Mouse (Mus musculus) limb, embryonic 11.5 days (tissue): ENCODE measurements around the gene Cby3. TPM values are rescaled to one million over a fixed set of nuclear protein-coding genes. Genes with fewer than 3 reads are reported as not detected.

Source experiments
- ATAC-seq: fragments of 200-750 bp; cut with Nextera tagmentation; 2 replicates; pipeline ENCODE4 v1.8.0; 2017; ENCODE audit warnings: low read depth; ENCODE audit not compliant: insufficient number of reproducible peaks, low FRiP score, low TSS enrichment
- DNase-seq: peaks from one replicate; pipeline ENCODE4 v3.0.0-alpha.2; 2015; ENCODE audit warnings: low spot score
- H3K27ac ChIP-seq: fragments of 300-500 bp; sonication (generic); replicated peaks from 2 replicates; pipeline ENCODE4 v1.5.1; 2014; ENCODE audit warnings: low read depth, mild to moderate bottlenecking, low read length
- H3K27me3 ChIP-seq: fragments of 300-500 bp; sonication (generic); 2 replicates; pipeline ENCODE4 v1.6.1; 2014; ENCODE audit warnings: mild to moderate bottlenecking, low read length, mixed read lengths; ENCODE audit not compliant: control insufficient read depth, insufficient read depth
- H3K36me3 ChIP-seq: fragments of 300-500 bp; sonication (generic); 2 replicates; pipeline ENCODE4 v1.6.1; 2014; ENCODE audit warnings: mild to moderate bottlenecking, low read length, moderate library complexity, mixed read lengths; ENCODE audit not compliant: control insufficient read depth, insufficient read depth
- H3K4me1 ChIP-seq: fragments of 300-500 bp; sonication (generic); 2 replicates; pipeline ENCODE4 v1.6.1; 2014; ENCODE audit warnings: low read length, mixed read lengths; ENCODE audit not compliant: control insufficient read depth, insufficient read depth
- H3K4me2 ChIP-seq: fragments of 300-500 bp; sonication (generic); 2 replicates; pipeline ENCODE4 v1.6.1; 2014; ENCODE audit warnings: low read depth, mild to moderate bottlenecking, moderate library complexity; ENCODE audit not compliant: severe bottlenecking
- H3K4me3 ChIP-seq: fragments of 300-500 bp; sonication (generic); 2 replicates; pipeline ENCODE4 v1.5.1; 2014; ENCODE audit warnings: low read depth, low read length
- H3K9ac ChIP-seq: fragments of 300-500 bp; sonication (generic); 2 replicates; pipeline ENCODE4 v1.6.1; 2014; ENCODE audit warnings: mild to moderate bottlenecking, low read length
- H3K9me3 ChIP-seq: fragments of 300-500 bp; sonication (generic); 2 replicates; pipeline ENCODE4 v1.6.1; 2016; ENCODE audit warnings: low read length; ENCODE audit not compliant: control insufficient read depth
- whole genome bisulfite sequencing: fragments of 180-500 bp; shearing (Covaris S2); extraction: QIAGEN DNeasy Blood & Tissue Kit; methylation state at CpG from one replicate; pipeline ENCODE4 v1.1.7; 2014; 5-methylcytosine and 5-hydroxymethylcytosine counted together
- polyA plus RNA-seq: library from polyadenylated mRNA; unstranded; fragments of >200 nt; fragmentation: Nextera tagmentation; extraction: Ambion mirVana; gene quantifications from 2 replicates; pipeline ENCODE4 v1.2.1, GENCODE M21; 2014

The Cby3 gene
- polyA plus RNA-seq, 1 experiment from 2014 or later = not detected

DNA sequence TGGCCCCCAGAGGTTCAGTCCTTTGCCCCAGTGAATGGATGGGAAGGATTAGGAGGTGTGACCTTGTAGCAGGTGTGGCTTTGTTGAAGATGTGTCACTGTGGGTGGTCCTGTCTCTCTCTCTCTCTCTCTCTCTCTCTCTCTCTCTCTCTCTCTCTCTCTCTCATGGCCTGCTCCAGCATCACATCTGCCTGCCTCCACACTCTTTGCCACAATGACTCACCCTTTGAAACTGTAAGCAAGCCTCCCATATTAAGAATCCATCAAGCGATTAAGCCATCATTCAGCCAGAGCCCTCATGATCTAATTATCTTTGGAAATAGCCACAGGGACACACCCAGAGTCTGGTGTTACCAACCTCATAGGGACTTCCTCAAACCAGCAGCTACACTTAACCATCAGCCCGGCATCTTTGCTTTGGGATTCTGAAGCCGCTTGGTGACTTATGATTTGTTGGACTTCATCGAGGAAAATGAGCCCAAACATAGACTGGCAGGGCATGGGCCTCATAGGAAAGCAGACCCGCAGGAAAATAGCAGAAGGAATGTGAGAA lies 15.2 kb downstream of the Cby3 start:
- ATAC-seq = no peak
- H3K9ac ChIP-seq = no peak overlapping the region
- no peaks in the 10 kb centered on the region for H3K27me3 ChIP-seq
- no peaks in the 10 kb centered on the region for H3K4me1 ChIP-seq
- H3K9me3 ChIP-seq = no peaks in the 10 kb centered on the region
- no peak overlapping the region for H3K4me2 ChIP-seq
- no peak for DNase-seq
- H3K4me3 ChIP-seq = no peak overlapping the region
- H3K36me3 ChIP-seq = no peaks in the 10 kb centered on the region
- no peak overlapping the region for H3K27ac ChIP-seq
- 92% methylated on average over 5 of the region's 5 CpGs for WGBS

DNA sequence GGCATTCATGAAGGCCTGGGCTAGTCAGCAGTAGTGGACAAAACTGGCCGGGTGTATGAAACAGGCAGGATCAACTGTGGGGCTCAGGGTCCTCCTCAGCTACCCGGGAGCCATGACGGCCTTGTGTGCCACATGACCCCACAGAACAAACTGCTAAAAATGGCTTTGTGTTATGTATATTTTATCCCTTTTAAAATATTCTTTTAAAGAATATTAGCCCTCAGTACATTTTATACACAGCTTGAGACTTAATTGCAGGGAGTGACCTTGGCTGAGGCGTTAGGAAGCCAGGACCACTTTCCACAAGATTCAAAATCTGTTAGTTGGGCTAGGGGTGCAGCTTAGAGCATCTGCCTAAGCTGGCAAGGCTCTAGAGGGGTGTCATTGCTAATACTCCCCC lies 16.7 kb downstream of the Cby3 start:
- Histone ChIP-seq H3K4me3 (no peak overlapping the region), H3K9me3 (no peaks in the 10 kb centered on the region), H3K9ac (no peak overlapping the region), H3K4me2 (no peak overlapping the region; the same call in 1 of the 2 replicates), H3K27me3 (no peaks in the 10 kb centered on the region), H3K4me1 (no peaks in the 10 kb centered on the region), H3K27ac (no peak overlapping the region), H3K36me3 (no peaks in the 10 kb centered on the region)
- DNase-seq (no peak), ATAC-seq (no peak)
- 67% methylated on average over 4 of the region's 4 CpGs for WGBS

DNA sequence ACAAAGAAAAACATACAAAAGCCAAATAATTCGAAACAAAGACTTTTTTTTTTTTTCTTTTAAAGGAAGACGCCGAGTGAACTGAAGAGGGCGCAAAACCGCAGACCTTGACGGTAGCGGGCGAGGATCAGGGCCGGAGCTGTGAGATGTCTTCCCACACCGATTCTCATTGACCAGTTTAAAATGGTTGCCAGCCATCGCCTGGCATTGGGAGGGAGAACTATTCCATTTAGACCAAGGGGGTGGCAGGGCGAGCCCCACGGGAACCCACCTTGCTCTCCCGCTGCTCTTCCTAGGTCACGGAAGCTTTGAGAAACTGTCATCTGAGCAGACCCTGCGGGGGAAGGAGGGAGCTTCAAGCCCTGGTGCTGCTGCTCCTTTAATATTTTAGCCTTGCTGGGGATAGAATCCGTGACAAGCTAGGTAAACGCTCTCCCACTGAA lies 17.2 kb downstream of the Cby3 start:
- Histone ChIP-seq H3K4me3 (peak overlapping the region; percentile 18; the same call in 1 of the 2 replicates), H3K4me1 (peaks cover 4% of the 10 kb centered on the region; the same call in 1 of the 2 replicates), H3K27me3 (no peaks in the 10 kb centered on the region), H3K27ac (no peak overlapping the region), H3K36me3 (no peaks in the 10 kb centered on the region), H3K4me2 (peak overlapping the region; percentile 60), H3K9me3 (no peaks in the 10 kb centered on the region), H3K9ac (peak overlapping the region; percentile 55)
- DNase-seq (peak; percentile 81), ATAC-seq (no peak)
- WGBS = 2% methylated on average over 18 of the region's 18 CpGs

GRCm38 (mm10) chr11:50371911-50372310 lies 17.6 kb downstream of the Cby3 start:
- no peak overlapping the region for H3K27ac ChIP-seq
- H3K27me3 ChIP-seq = no peaks in the 10 kb centered on the region
- no peak for DNase-seq
- H3K9ac ChIP-seq = no peak overlapping the region
- 98% methylated on average over 1 of the region's 1 CpGs for WGBS
- no peak for ATAC-seq
- H3K4me2 ChIP-seq = no peak overlapping the region; the same call in 1 of the 2 replicates
- H3K9me3 ChIP-seq = no peaks in the 10 kb centered on the region
- no peaks in the 10 kb centered on the region for H3K36me3 ChIP-seq
- no peak overlapping the region for H3K4me3 ChIP-seq
- H3K4me1 ChIP-seq = peaks cover 4% of the 10 kb centered on the region; the same call in 1 of the 2 replicates

DNA sequence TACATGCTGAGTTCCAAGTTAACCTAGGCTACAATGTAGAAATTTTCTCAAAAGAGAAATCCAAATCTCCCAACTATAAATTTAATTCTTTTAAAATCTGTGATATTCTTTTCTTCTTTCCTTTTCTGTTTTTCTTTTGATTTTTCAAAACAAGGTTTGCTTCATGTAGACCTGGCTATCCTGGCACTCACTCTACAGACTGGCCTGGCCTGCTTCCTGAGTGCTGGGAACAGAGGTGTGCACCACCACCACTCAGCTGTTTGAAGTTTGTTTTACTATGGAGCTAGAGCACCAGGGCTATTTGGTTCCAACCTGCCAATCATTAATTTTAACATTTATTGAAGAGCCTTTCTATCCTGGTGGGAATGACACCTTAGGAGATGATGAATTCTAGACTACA lies 18.8 kb downstream of the Cby3 start:
- H3K4me3 ChIP-seq = no peak overlapping the region
- no peaks in the 10 kb centered on the region for H3K36me3 ChIP-seq
- no peak overlapping the region for H3K4me2 ChIP-seq
- DNase-seq (no peak), ATAC-seq (no peak)
- H3K9me3 ChIP-seq = no peaks in the 10 kb centered on the region
- H3K27me3 ChIP-seq = no peaks in the 10 kb centered on the region
- no peak overlapping the region for H3K27ac ChIP-seq
- H3K9ac ChIP-seq = no peak overlapping the region
- H3K4me1 ChIP-seq = peaks cover 4% of the 10 kb centered on the region; the same call in 1 of the 2 replicates

GRCm38 (mm10) chr11:50373621-50374020 lies 19.4 kb downstream of the Cby3 start:
- WGBS = 74% methylated on average over 1 of the region's 1 CpGs
- Histone ChIP-seq H3K36me3 (no peaks in the 10 kb centered on the region), H3K9ac (no peak overlapping the region), H3K27me3 (no peaks in the 10 kb centered on the region), H3K27ac (no peak overlapping the region), H3K9me3 (no peaks in the 10 kb centered on the region), H3K4me2 (no peak overlapping the region), H3K4me1 (peaks cover 4% of the 10 kb centered on the region; the same call in 1 of the 2 replicates), H3K4me3 (no peak overlapping the region)
- ATAC-seq (no peak), DNase-seq (no peak)

GRCm38 (mm10) chr11:50374286-50375015 lies 20.2 kb downstream of the Cby3 start:
- 89% methylated on average over 13 of the region's 13 CpGs for WGBS
- Histone ChIP-seq H3K9me3 (no peaks in the 10 kb centered on the region), H3K9ac (no peak overlapping the region), H3K27ac (no peak overlapping the region), H3K4me1 (peaks cover 5% of the 10 kb centered on the region), H3K27me3 (no peaks in the 10 kb centered on the region), H3K4me3 (no peak overlapping the region), H3K36me3 (no peaks in the 10 kb centered on the region; the same call in none of the 2 replicates), H3K4me2 (no peak overlapping the region)
- DNase-seq (no peak), ATAC-seq (no peak)

DNA sequence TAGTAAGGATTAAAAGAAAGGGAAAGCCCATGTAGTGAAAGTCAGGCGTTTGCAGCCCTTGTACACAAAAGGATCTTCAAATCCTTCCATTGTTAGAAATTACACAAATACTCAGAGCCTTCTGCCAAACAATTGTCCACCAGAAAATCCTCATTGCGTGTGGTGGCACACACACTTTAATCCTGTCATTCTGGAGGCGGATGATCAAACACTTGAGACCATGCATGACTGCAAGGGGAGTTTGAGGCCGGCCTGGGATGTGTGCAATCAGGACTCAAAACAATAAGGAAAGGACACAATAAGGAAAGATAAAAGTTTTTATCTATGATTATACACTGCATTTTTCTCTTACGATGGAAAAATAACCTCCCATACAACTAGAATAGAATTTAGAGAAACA lies 21.2 kb downstream of the Cby3 start:
- H3K4me1 ChIP-seq = peaks cover 10% of the 10 kb centered on the region

More for the DNA sequence above, 21.2 kb downstream of the Cby3 start:
- H3K4me2 ChIP-seq = no peak overlapping the region
- H3K27me3 ChIP-seq = no peaks in the 10 kb centered on the region
- H3K9me3 ChIP-seq = no peaks in the 10 kb centered on the region
- no peaks in the 10 kb centered on the region; the same call in none of the 2 replicates for H3K36me3 ChIP-seq
- DNase-seq (no peak), ATAC-seq (no peak)
- no peak overlapping the region for H3K9ac ChIP-seq
- H3K4me3 ChIP-seq = no peak overlapping the region
- 90% methylated on average over 5 of the region's 5 CpGs for WGBS
- H3K27ac ChIP-seq = no peak overlapping the region
